Mouse (Mus musculus): ENCODE measurements around the gene Aifm1.
"Not testable (repeated sequence)": the region's sequence is repeated elsewhere in the genome, so short reads cannot be mapped to it uniquely, and the experiment has no call there.

Gene Aifm1

DNA sequence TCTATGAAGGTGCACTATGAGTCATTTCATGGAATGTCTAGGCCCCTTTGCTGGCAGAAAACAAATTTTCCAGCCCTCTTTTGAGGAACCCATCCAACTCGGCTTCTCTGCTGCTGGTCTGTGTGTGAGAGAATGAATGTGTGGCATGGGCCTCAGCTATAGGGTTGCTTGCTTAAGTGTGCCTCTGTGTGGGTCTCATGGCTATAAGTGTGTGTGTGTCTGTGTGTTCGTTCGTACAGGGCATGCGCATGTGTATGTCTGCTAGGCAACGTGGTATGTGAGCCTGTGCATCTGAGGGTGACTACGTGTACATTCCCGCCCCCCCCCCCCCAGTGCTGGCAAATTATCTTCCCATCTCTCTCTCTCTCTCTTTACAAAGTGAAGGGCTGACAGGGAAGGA lies 52.9 kb downstream of the Aifm1 start:
- DNase-seq (ENCODE audit: low read depth, low spot score), result no peak

GRCm38 (mm10) chrX:48456956-48457355 lies 56.4 kb downstream of the Aifm1 start:
- no peak for DNase-seq (ENCODE audit: low read depth, low spot score)

DNA sequence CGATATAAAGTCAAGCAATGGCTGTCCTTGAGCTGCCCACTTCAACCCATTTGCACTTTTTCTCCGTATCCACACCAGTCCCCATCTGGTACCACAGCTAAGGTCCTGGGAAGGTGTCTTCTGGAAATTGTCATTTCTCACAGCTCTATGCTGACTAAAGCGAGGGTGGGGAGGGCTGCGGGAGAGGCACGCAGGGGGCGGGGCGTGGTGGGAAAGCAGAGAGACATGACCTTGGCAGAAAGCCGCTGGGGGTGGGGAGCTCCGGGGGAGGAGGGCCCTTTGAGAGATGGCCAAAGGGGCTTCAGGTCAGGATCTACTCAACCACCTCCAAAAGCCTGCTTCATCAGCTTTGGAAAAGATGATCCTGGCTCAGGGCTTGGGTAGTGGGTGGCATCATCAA lies 58.3 kb downstream of the Aifm1 start:
- DNase-seq (ENCODE audit: low read depth, low spot score), result no peak

- no peak for DNase-seq (ENCODE audit: low read depth, low spot score)
These were observed 58.9 kb downstream of the Aifm1 start for GRCm38 (mm10) chrX:48454495-48454878.

DNA sequence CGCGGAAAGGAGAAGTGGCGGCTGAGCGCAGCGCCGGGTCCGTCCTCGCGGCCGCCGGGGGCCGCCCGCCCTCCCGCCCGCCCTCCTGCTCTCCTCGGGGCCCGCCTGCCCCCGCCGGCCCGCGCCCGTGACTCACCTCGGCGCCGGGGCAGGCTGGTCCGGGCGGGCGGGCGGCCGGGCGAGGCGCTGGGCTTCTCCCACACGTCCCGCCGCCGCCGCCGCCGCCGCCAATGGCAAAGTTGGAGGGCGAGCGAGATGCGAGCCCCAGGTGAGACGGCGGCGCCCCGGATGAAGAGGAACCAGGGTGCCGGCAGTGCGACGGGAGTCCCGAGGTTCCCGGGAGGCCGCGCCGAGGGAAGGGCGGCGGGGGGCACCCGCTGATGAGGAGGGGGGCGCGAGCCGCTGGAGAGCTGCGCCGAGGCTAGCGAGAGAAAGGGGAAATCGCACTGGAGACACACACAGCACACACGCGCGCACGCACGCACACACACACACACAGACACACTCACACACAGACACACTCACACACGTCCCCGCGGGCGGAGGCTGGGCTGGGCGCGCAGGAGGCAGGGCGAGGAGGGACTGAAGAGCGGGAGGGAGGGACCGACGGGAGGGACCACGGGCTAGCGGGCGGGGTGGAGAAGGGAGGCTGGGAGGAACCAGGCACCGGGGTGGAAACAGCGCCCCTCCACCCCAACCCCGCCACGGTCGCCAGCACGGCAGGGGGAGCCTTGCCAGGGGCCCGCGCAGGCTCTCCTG lies 59.4 kb downstream of the Aifm1 start:
- DNase-seq (ENCODE audit: low read depth, low spot score), result peak; percentile 69

GRCm38 (mm10) chrX:48452931-48453673 lies 60.3 kb downstream of the Aifm1 start:
- DNase-seq (ENCODE audit: low read depth, low spot score), result no peak

- no peak for DNase-seq (ENCODE audit: low read depth, low spot score)
These were observed 61.0 kb downstream of the Aifm1 start for GRCm38 (mm10) chrX:48452231-48452890.

DNA sequence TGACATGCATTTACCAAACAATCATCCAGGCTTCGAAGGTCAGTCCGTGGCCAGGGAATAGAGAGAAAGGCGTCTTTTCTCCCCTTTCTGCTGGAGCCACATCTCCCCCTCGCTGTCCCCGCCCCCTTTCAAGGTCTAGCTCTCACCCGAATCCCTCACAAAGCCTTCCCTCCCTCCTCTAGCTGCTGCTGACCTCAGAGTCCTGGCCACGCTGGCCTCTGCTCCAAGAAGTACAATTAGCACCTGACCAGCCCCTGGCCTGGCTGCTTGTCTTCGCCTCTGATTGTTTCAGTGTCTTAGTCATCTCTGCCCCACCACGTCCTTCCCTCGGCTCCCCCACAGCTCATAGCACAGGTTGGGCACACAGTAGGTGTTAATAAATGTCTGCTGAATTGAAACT lies 63.7 kb downstream of the Aifm1 start:
- DNase-seq (ENCODE audit: low read depth, low spot score), result no peak

- no peak for DNase-seq (ENCODE audit: low read depth, low spot score)
These were observed 68.7 kb downstream of the Aifm1 start for GRCm38 (mm10) chrX:48444677-48445076.

- peak; percentile 44 for DNase-seq (ENCODE audit: low read depth, low spot score)
These were observed 71.4 kb downstream of the Aifm1 start for GRCm38 (mm10) chrX:48441954-48442353.

- no peak for DNase-seq (ENCODE audit: low read depth, low spot score)
These were observed 71.8 kb downstream of the Aifm1 start for GRCm38 (mm10) chrX:48441548-48441947.

DNA sequence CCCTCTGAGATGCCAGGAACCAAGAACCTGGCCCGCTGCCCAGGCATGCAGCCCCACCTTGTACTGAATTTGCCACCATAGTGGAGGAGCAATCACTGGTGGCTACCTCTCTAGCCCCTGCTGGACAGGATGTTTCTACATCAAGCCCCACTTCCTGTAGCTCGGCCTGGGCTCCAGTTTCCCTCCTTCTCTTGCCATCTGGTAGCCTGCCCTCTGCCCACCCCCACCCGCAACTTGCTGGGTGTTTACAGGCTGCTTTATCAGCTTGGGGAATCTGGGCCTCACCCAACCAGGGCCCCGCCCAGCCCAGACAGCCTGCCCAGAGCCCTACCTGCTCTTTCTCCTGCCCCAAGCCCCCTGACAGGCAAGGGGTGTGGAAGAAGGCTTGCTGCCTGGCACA lies 74.3 kb downstream of the Aifm1 start:
- DNase-seq (ENCODE audit: low read depth, low spot score), result no peak

- DNase-seq (ENCODE audit: low read depth, low spot score), result not testable (repeated sequence)
These were observed 77.3 kb downstream of the Aifm1 start for GRCm38 (mm10) chrX:48436082-48436481.

DNA sequence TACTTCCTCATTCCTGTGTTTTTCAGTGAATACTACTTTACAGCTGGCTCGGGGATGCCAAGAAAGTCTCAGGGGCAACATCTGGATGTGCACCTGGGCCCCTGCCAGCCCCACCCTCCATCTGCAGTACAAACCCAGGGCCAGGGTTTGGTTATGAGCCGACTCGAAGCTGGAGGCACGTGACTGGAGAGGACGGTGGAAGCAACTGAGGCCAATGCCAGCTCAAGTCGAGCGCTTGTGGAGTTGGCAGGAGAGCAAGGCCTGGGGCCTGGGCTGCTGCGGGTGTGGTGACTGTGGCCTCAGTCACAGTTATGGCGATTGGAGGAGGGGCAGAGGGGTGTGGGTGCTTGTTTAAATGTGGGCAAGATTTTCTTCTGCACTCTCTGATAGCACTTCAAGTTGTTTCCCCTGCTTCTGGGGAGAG lies 77.9 kb downstream of the Aifm1 start:
- DNase-seq (ENCODE audit: low read depth, low spot score), result no peak

DNA sequence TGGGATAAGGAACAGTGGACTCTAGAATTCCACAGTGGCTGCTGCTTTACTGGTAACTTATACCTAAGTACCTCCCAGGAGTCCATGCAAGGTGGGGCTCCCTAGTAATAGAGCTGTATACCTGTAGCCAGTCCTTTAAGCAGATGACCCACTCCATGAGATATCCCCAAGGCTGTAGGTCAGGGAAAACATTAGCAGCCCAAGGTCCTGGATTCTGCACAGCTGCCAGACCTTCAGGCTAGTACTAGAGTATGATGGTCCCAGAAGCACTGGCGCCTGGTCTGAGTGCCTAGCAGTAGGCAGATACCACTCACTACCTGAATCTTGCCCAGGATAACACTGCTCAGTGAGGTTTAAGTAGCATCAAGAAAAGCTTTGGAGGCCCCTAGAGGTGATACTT lies 79.1 kb downstream of the Aifm1 start:
- no peak for DNase-seq (ENCODE audit: low read depth, low spot score)

- DNase-seq (ENCODE audit: low read depth, low spot score), result no peak
These were observed 79.8 kb downstream of the Aifm1 start for GRCm38 (mm10) chrX:48433527-48433899.

DNA sequence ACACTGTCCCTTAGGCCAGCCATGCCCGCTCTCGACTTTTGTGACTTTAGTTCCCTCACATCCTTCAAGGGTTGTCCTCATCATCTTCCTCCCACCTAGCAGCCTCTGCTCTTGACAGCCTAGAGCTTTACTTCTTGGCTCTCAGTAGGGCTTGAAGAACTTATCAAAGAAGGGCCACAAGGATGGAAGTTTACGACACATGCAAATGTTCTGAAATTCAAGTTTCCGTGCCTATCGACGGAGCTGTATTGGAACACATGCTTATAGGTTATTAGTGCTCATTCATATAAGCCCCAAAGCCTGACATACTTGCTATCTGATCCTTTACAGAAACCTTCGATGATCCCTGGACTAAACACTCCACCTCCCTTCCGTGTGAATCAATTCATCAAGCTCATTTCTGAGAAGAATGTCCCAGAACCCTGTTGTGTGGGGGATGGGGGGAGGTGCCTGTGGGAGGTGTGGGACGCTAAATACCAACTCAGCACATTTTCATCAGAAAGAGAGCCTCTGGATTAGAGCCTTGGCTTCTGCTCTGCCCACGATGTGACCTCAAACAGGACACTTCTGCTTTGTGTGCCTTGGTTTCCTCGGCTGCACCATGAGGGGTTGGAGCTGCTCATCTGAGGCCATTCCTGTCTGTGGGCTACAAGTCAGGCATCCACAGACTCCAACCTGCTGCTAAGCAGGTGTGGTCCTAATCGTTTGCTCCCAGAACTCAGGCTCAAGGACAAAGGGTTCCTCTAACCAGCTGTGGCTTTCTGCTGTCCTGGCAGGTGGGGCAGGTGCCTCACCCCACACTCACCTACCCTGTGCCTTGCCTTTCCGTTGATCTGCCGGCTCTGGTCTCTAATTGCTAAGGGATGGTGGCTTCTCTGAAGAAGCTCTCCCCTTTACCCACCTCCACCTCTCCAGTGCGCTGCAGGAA lies 80.5 kb downstream of the Aifm1 start:
- DNase-seq (ENCODE audit: low read depth, low spot score), result no peak

DNA sequence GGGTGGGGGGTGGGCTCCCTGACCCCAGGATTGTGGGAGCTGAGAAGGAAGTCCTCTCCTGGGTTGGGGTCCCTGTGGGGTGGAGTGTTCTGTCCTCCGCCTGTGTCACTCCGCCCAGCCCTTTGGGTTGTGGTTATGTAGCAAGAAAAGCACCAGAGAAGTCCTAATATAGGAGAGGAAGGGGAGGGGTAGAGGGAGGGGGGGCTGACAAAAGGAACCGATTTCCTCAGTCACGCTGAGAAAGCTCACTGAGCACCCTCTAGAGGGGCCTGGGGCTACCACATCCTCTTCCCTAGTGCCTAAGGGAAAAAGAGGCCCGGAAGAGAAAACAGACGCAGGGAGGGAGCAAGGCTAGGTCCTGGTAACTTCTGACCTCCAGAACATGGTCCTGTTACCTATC lies 83.8 kb downstream of the Aifm1 start:
- DNase-seq (ENCODE audit: low read depth, low spot score), result no peak

DNA sequence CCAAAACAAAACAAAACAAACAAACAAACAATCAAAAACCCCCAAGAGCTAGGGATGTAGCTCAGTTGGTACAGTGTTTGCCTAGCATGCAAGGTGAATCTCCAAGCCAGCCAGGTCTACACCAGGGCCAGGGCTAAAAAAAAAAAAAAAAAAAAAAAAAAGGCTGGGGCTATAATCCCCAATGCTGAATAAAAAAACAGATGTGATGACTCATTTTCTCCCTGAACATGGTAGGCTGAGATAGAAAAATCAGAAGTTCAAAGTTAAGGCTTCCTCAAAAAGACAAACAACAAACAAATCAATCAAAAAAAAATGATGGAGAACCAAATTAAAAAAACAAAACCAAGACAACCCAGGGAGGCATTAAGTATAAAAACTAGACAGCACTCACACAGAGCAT lies 84.3 kb downstream of the Aifm1 start:
- no peak for DNase-seq (ENCODE audit: low read depth, low spot score)

GRCm38 (mm10) chrX:48428642-48429041 lies 84.7 kb downstream of the Aifm1 start:
- DNase-seq (ENCODE audit: low read depth, low spot score), result no peak

DNA sequence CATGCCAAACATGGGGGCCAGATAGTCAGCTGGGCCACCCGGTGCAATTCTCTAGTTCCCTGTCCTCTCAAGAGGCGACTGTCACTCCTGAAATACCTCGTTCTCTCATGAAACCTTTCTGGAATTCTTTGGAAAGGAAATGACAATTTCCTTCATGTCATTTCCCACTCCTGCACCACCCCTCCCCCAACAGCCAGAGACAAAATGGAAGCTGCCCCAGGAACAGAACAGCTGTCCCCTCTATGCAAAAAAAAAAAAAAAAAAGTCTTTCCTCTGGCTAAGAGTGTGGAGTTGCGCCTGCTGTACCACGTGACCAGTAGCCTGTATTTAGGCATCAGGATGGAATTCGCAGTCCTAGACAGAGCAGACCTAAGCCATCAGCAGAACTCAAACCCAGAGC lies 85.1 kb downstream of the Aifm1 start:
- no peak for DNase-seq (ENCODE audit: low read depth, low spot score)

DNA sequence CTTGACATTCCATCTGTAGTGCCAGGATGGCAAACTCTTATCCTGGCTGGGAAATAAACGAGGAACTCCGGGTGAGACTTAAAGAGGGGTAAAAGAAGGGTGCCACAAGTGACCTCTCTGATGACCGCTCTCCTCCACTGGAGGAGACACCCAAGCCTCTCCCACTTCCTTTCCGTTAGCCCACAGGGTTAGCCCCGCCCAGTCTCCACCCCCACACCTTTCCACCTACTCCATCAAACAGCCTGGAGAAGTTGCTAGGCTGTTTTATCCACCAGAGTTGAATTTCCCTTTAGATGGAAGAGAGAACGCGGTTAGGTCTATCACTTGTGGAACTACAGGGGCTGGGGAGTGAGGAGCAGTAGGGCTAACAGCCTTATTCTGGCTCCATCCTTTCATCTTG lies 88.1 kb downstream of the Aifm1 start:
- no peak for DNase-seq (ENCODE audit: low read depth, low spot score)
